Mouse (Mus musculus) ES-E14 (cell line): ENCODE data around the gene Commd2. TPM values are rescaled to one million over a fixed set of nuclear protein-coding genes. Genes with fewer than 3 reads are reported as not detected.

Experiments used
- DNase-seq: peaks from one replicate; pipeline ENCODE4 v3.0.0-alpha.2; 2013; ENCODE audit warnings: low read depth, low spot score
- H3K27ac ChIP-seq: 2 replicates; pipeline ENCODE4 v1.5.1; 2012; ENCODE audit warnings: low read depth, mild to moderate bottlenecking, low read length, moderate library complexity, mixed read lengths; ENCODE audit not compliant: poor library complexity, insufficient read depth, severe bottlenecking
- H3K36me3 ChIP-seq: 2 replicates; pipeline ENCODE4 v1.6.1; 2012; ENCODE audit warnings: mild to moderate bottlenecking, low read length, moderate library complexity, mixed read lengths; ENCODE audit not compliant: control insufficient read depth, poor library complexity, insufficient read depth, severe bottlenecking
- H3K4me1 ChIP-seq, 2 experiments: fragments of 150-350 bp in 1 of 2; sonication (generic) in 1 of 2; 2 replicates each; pipeline ENCODE4 v1.6.1; 2012; ENCODE audit warnings: low read length in 2 of 2, mild to moderate bottlenecking in 1 of 2, mixed read lengths in 1 of 2; ENCODE audit not compliant: control insufficient read depth in 2 of 2, insufficient read depth in 2 of 2, poor library complexity in 1 of 2
- H3K4me3 ChIP-seq, 2 experiments: fragments of 150-350 bp in 1 of 2; sonication (generic) in 1 of 2; 2 replicates each; pipeline ENCODE4 v1.5.1; 2012; ENCODE audit warnings: low read length in 2 of 2, low read depth in 1 of 2, mild to moderate bottlenecking in 1 of 2, mixed read lengths in 1 of 2; ENCODE audit not compliant: insufficient read depth in 1 of 2, poor library complexity in 1 of 2, severe bottlenecking in 1 of 2
- H3K9ac ChIP-seq: 2 replicates; pipeline ENCODE4 v1.6.1; 2012; ENCODE audit warnings: low read depth, mild to moderate bottlenecking, low read length, mixed read lengths; ENCODE audit not compliant: poor library complexity, insufficient read depth, severe bottlenecking
- H3K9me3 ChIP-seq: fragments of 150-350 bp; sonication (generic); 2 replicates; pipeline ENCODE4 v1.6.1; 2012; ENCODE audit warnings: low read depth, mild to moderate bottlenecking, low read length; ENCODE audit not compliant: control insufficient read depth, insufficient read depth
- CHD2 ChIP-seq: IDR thresholded peaks from 2 replicates; pipeline ENCODE4 v1.6.1; 2014; ENCODE audit warnings: mild to moderate bottlenecking, low read depth, low read length, inconsistent platforms
- HCFC1 ChIP-seq: IDR thresholded peaks from 2 replicates; pipeline ENCODE4 v1.6.1; 2012; ENCODE audit warnings: low read length, inconsistent platforms, borderline replicate concordance; ENCODE audit not compliant: insufficient read depth
- MAFK ChIP-seq: IDR thresholded peaks from 2 replicates; pipeline ENCODE4 v1.6.1; 2014; ENCODE audit warnings: mild to moderate bottlenecking, low read depth, low read length, inconsistent platforms; ENCODE audit not compliant: insufficient read depth
- ZC3H11A ChIP-seq: IDR thresholded peaks from 2 replicates; pipeline ENCODE4 v1.6.1; 2012; ENCODE audit warnings: low read depth, mild to moderate bottlenecking, inconsistent platforms, low read length, borderline replicate concordance
- ZNF384 ChIP-seq: IDR thresholded peaks from 2 replicates; pipeline ENCODE4 v1.6.1; 2012; ENCODE audit warnings: low read depth, low read length, inconsistent platforms
- in situ Hi-C, 2 experiments: fragments of 600-800 bp; cut with MboI; formaldehyde crosslinking; loops; one replicate each; pipeline ENCODE4 v1.15.1; 2025; ENCODE audit warnings: low sequenced_read_pairs in 2 of 2, inconsistent platforms in 1 of 2; ENCODE audit not compliant: unreplicated experiment in 2 of 2
- total RNA-seq: library from RNA; depleted of rRNA; stranded (reverse); fragments of 300-350 nt; gene quantifications from 2 replicates; pipeline ENCODE4 v1.2.3, GENCODE M21; 2012; rRNA removed

Gene Commd2
- total RNA-seq, 1 experiment = 38.2 TPM

DNA sequence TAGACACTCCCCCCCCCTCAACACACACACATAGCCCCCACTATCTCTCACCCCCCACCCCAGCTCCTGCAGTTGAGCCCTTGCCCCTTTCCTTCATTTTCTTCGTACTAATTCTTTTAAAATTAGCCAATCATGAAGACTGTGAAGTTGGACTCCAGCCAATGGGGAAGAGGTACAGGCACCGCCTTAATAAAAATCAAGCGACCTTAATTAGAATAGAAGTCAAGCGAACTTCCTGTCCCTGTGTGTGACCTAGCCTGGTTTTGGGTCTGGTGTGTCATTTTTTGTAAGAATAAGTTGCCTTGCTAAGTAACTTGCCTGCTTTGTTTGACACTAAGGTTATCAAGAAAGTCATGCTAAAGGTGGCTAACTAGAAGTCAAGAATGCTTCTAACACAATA is 48.9 kb downstream of the Commd2 start:
- DNase-seq = no peak
- H3K9ac ChIP-seq = no peak overlapping the region
- in situ Hi-C loops = no loop called here

GRCm38 (mm10) chr3:57596566-57596965 is 54.9 kb downstream of the Commd2 start:
- Histone ChIP-seq H3K36me3 (no peaks in the 10 kb centered on the region), H3K4me3 (no peak overlapping the region), H3K27ac (no peak overlapping the region), H3K4me1 (no peaks in the 10 kb centered on the region), H3K9ac (no peak overlapping the region), H3K9me3 (no peaks in the 10 kb centered on the region)
- in situ Hi-C loops = no loop called here
- DNase-seq = no peak
- no peak for TF ChIP-seq ZNF384
- no peak for TF ChIP-seq CHD2
- no peak for TF ChIP-seq HCFC1
- TF ChIP-seq MAFK = no peak
- TF ChIP-seq ZC3H11A = no peak

More for the DNA sequence above, 48.9 kb downstream of the Commd2 start:
- Histone ChIP-seq H3K27ac (no peak overlapping the region), H3K9me3 (no peaks in the 10 kb centered on the region), H3K4me1 (no peaks in the 10 kb centered on the region), H3K36me3 (no peaks in the 10 kb centered on the region), H3K4me3 (no peak overlapping the region)
- TF ChIP-seq ZNF384 = no peak
- no peak for TF ChIP-seq ZC3H11A
- no peak for TF ChIP-seq HCFC1
- no peak for TF ChIP-seq MAFK
- TF ChIP-seq CHD2 = no peak

GRCm38 (mm10) chr3:57595506-57595905 is 56.0 kb downstream of the Commd2 start:
- H3K4me1 ChIP-seq = no peaks in the 10 kb centered on the region
- TF ChIP-seq ZNF384 = no peak
- no peak for TF ChIP-seq CHD2
- no peak for TF ChIP-seq ZC3H11A
- TF ChIP-seq MAFK = no peak
- no peak for TF ChIP-seq HCFC1

More at GRCm38 (mm10) chr3:57595506-57595905, 56.0 kb downstream of the Commd2 start:
- Histone ChIP-seq H3K36me3 (no peaks in the 10 kb centered on the region), H3K4me3 (no peak overlapping the region), H3K9me3 (no peaks in the 10 kb centered on the region), H3K9ac (no peak overlapping the region), H3K27ac (no peak overlapping the region)
- in situ Hi-C loops = no loop called here
- DNase-seq = no peak

Other genes with a start within 250 kb of the Commd2 start
- gene Tm4sf4, start 226.4 kb downstream of the Commd2 start, total RNA-seq = not detected in 2 replicates
- 12.6 and 20.0 TPM in 2 replicates for gene Wwtr1, start 75.8 kb downstream of the Commd2 start, total RNA-seq
- not detected in 2 replicates for gene Ankub1, start 41.1 kb upstream of the Commd2 start, total RNA-seq
- gene Rnf13, start 84.3 kb upstream of the Commd2 start, total RNA-seq = 32.1 and 33.2 TPM in 2 replicates
- 5.4 and 9.5 TPM in 2 replicates for gene Pfn2, start 196.4 kb upstream of the Commd2 start, total RNA-seq